Mouse (Mus musculus) stomach, embryonic 14.5 days (tissue): ENCODE results near the gene Mn1. TPM values are rescaled to one million over a fixed set of nuclear protein-coding genes. Genes with fewer than 3 reads are reported as not detected.

ENCODE experiments used
- ATAC-seq: fragments of 200-750 bp; cut with Nextera tagmentation; 2 replicates; pipeline ENCODE4 v1.8.0; 2017; ENCODE audit warnings: low read depth, moderate TSS enrichment; ENCODE audit not compliant: insufficient number of reproducible peaks, insufficient read depth, low FRiP score
- H3K27ac ChIP-seq: fragments of 300-500 bp; sonication (generic); 2 replicates; pipeline ENCODE4 v1.5.1; 2014; ENCODE audit warnings: mild to moderate bottlenecking, low read length, moderate library complexity, mixed read lengths
- H3K27me3 ChIP-seq: fragments of 300-500 bp; sonication (generic); 2 replicates; pipeline ENCODE4 v1.6.1; 2014; ENCODE audit warnings: low read length, control low read depth, mixed read lengths; ENCODE audit not compliant: control insufficient read depth, insufficient read depth
- H3K36me3 ChIP-seq: fragments of 300-500 bp; sonication (generic); 2 replicates; pipeline ENCODE4 v1.6.1; 2014; ENCODE audit warnings: mild to moderate bottlenecking, control low read depth, low read length, moderate library complexity, mixed read lengths; ENCODE audit not compliant: control insufficient read depth, insufficient read depth
- H3K4me1 ChIP-seq: fragments of 300-500 bp; sonication (generic); 2 replicates; pipeline ENCODE4 v1.6.1; 2014; ENCODE audit warnings: low read length, control low read depth, mixed read lengths; ENCODE audit not compliant: control insufficient read depth, insufficient read depth
- H3K4me2 ChIP-seq: fragments of 300-500 bp; sonication (generic); replicated peaks from 2 replicates; pipeline ENCODE4 v1.6.1; 2014; ENCODE audit warnings: low read depth, low read length, control low read depth
- H3K4me3 ChIP-seq: fragments of 300-500 bp; sonication (generic); 2 replicates; pipeline ENCODE4 v1.5.1; 2014; ENCODE audit warnings: low read depth, low read length, control low read depth
- H3K9ac ChIP-seq: fragments of 300-500 bp; sonication (generic); replicated peaks from 2 replicates; pipeline ENCODE4 v1.6.1; 2014; ENCODE audit warnings: low read depth, mild to moderate bottlenecking, control low read depth, low read length, moderate library complexity, mixed read lengths
- H3K9me3 ChIP-seq: fragments of 300-500 bp; sonication (generic); 2 replicates; pipeline ENCODE4 v1.6.1; 2016; ENCODE audit warnings: low read depth, low read length, control low read depth; ENCODE audit not compliant: control insufficient read depth
- WGBS: fragments of 180-500 bp; shearing (Covaris S2); extraction: QIAGEN DNeasy Blood & Tissue Kit; methylation state at CpG from one replicate; pipeline ENCODE4 v1.1.7; 2014; 5-methylcytosine and 5-hydroxymethylcytosine counted together
- polyA plus RNA-seq: library from polyadenylated mRNA; unstranded; fragments of >200 nt; fragmentation: Nextera tagmentation; extraction: Ambion mirVana; gene quantifications from 2 replicates; pipeline ENCODE4 v1.2.1, GENCODE M21; 2014

Gene Mn1
- polyA plus RNA-seq, 1 experiment from 2014 or later, result 18.1 TPM

- Histone ChIP-seq H3K4me1 (peaks cover 53% of the 10 kb centered on the region), H3K27ac (no peak overlapping the region), H3K9ac (no peak overlapping the region), H3K27me3 (no peaks in the 10 kb centered on the region), H3K9me3 (no peaks in the 10 kb centered on the region), H3K4me2 (no peak overlapping the region), H3K4me3 (no peak overlapping the region), H3K36me3 (no peaks in the 10 kb centered on the region)
- ATAC-seq, result no peak
- WGBS, result 49% methylated on average over 5 of the region's 5 CpGs
Observed at GRCm38 (mm10) chr5:111432842-111433241, 15.7 kb downstream of the Mn1 start.

- peak; percentile 44; the same call in 1 of the 2 replicates for ATAC-seq
- 19% methylated on average over 16 of the region's 16 CpGs for WGBS
- H3K4me3 ChIP-seq, result no peak overlapping the region
- H3K9ac ChIP-seq, result no peak overlapping the region
- no peaks in the 10 kb centered on the region for H3K27me3 ChIP-seq
- peaks cover 49% of the 10 kb centered on the region for H3K4me1 ChIP-seq
- no peaks in the 10 kb centered on the region for H3K36me3 ChIP-seq
- no peaks in the 10 kb centered on the region for H3K9me3 ChIP-seq
- 0 out of 2 replicates have a peak overlapping the region, but pooled peaks have one; percentile 4 for H3K4me2 ChIP-seq
- H3K27ac ChIP-seq, result peak overlapping the region; percentile 53; the same call in 1 of the 2 replicates
Observed at GRCm38 (mm10) chr5:111434342-111434842, 17.2 kb downstream of the Mn1 start.

GRCm38 (mm10) chr5:111436260-111436659, 19.1 kb downstream of the Mn1 start:
- Histone ChIP-seq H3K27ac (no peak overlapping the region), H3K4me2 (no peak overlapping the region), H3K4me3 (no peak overlapping the region), H3K4me1 (peaks cover 34% of the 10 kb centered on the region), H3K9ac (no peak overlapping the region), H3K9me3 (no peaks in the 10 kb centered on the region), H3K27me3 (no peaks in the 10 kb centered on the region), H3K36me3 (0 out of 2 replicates have a peak, but pooled peaks cover 5% of the 10 kb centered on the region)
- ATAC-seq, result no peak
- whole genome bisulfite sequencing, result 74% methylated on average over 7 of the region's 7 CpGs

GRCm38 (mm10) chr5:111437205-111437604, 20.0 kb downstream of the Mn1 start:
- Histone ChIP-seq H3K4me2 (no peak overlapping the region), H3K4me1 (peaks cover 28% of the 10 kb centered on the region), H3K4me3 (no peak overlapping the region), H3K36me3 (0 out of 2 replicates have a peak, but pooled peaks cover 5% of the 10 kb centered on the region), H3K27ac (no peak overlapping the region), H3K9me3 (no peaks in the 10 kb centered on the region), H3K27me3 (no peaks in the 10 kb centered on the region), H3K9ac (no peak overlapping the region)
- 58% methylated on average over 7 of the region's 7 CpGs for WGBS
- no peak for ATAC-seq

- 84% methylated on average over 3 of the region's 3 CpGs for WGBS
- Histone ChIP-seq H3K36me3 (peaks cover 10% of the 10 kb centered on the region; the same call in 1 of the 2 replicates), H3K27me3 (no peaks in the 10 kb centered on the region), H3K9me3 (no peaks in the 10 kb centered on the region), H3K27ac (no peak overlapping the region), H3K9ac (no peak overlapping the region), H3K4me2 (no peak overlapping the region), H3K4me1 (peaks cover 22% of the 10 kb centered on the region), H3K4me3 (no peak overlapping the region)
- no peak for ATAC-seq
Observed at GRCm38 (mm10) chr5:111438336-111438735, 21.2 kb downstream of the Mn1 start.

DNA sequence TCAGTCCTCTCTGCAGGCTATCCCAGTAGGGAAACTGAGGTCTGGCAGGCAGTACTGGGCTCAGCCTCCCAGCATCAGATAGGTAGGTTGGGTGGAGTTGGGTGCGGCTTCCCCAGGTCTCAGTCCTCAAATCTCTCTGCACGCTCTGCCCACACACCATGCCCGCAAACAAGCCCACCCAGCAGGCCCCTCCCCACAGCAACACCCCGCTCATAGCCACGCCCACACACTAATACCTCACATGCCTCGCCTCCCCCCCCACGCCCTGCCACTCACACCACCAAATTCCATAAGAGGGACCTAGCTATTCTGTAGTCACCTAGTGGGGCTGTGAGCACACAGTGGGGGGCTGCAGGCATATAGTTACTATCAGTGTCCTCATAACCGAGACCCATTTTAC, 21.7 kb downstream of the Mn1 start:
- 79% methylated on average over 8 of the region's 8 CpGs for WGBS
- peaks cover 10% of the 10 kb centered on the region; the same call in 1 of the 2 replicates for H3K36me3 ChIP-seq
- H3K4me3 ChIP-seq, result no peak overlapping the region
- no peak overlapping the region for H3K4me2 ChIP-seq
- peaks cover 18% of the 10 kb centered on the region for H3K4me1 ChIP-seq
- H3K27ac ChIP-seq, result no peak overlapping the region
- no peaks in the 10 kb centered on the region for H3K9me3 ChIP-seq
- no peaks in the 10 kb centered on the region for H3K27me3 ChIP-seq
- no peak overlapping the region for H3K9ac ChIP-seq
- no peak for ATAC-seq

GRCm38 (mm10) chr5:111440264-111440663, 23.1 kb downstream of the Mn1 start:
- peaks cover 10% of the 10 kb centered on the region for H3K36me3 ChIP-seq

DNA sequence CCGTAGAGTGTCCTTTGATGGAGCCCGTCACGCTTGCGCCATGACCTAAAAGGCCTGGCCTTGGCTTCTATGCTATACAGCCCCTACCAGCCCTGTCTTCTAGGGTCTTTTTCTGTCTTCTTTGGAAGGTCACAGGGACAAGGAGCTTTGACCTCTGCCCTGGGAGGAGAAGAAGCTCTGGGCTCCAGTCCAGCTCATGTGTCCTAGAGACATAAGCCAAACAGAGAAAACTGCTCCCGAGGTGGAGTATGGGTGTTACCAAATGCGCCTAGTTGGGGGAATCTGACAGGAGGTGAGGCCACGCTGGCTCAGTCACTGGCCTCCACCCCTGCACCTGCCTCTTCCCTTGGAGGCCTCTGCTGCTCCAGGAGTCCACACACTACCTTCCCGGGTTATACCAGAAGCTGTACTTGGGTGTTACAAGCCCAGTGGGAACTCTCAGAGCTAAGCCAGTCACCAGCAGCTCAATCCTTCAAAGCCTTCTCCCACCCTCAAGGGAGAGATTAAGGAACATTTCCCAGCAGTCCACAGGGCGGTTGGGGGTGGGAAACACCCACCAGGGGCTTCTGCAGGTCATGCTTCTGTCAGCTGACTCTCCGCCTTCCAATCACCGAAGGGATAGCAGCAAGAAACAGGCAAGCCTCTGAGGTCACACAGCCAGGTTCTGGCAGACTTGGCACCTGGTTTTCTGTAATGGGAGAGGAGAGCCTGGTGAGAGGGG, 25.1 kb downstream of the Mn1 start:
- Histone ChIP-seq H3K27ac (no peak overlapping the region), H3K36me3 (peaks cover 10% of the 10 kb centered on the region), H3K4me3 (no peak overlapping the region), H3K4me1 (0 out of 2 replicates have a peak, but pooled peaks cover 2% of the 10 kb centered on the region), H3K4me2 (no peak overlapping the region), H3K27me3 (no peaks in the 10 kb centered on the region), H3K9ac (no peak overlapping the region), H3K9me3 (no peaks in the 10 kb centered on the region)
- 75% methylated on average over 11 of the region's 11 CpGs for WGBS
- ATAC-seq, result no peak

More at GRCm38 (mm10) chr5:111440264-111440663, 23.1 kb downstream of the Mn1 start:
- Histone ChIP-seq H3K27ac (no peak overlapping the region), H3K4me1 (peaks cover 5% of the 10 kb centered on the region; the same call in 1 of the 2 replicates), H3K4me2 (no peak overlapping the region), H3K27me3 (no peaks in the 10 kb centered on the region), H3K4me3 (no peak overlapping the region), H3K9me3 (no peaks in the 10 kb centered on the region), H3K9ac (no peak overlapping the region)
- WGBS, result 91% methylated on average over 4 of the region's 4 CpGs
- ATAC-seq, result no peak
